Mouse (Mus musculus) left cerebral cortex, adult 9 months (tissue): ENCODE measurements at regions not wholly inside any gene's neighbourhood (a gene's known extent, or its start where the extent isn't known, plus 50 kb on each side); places are given as distances from the start of the nearest gene placed in this dataset.

Experiments
- DNase-seq, 2 experiments: peaks; one replicate each; pipeline ENCODE4 v3.0.0; 2022; ENCODE audit warnings: low spot score in 2 of 2

- DNase-seq = no peak
These were observed 394.7 kb downstream of the 4933405O20Rik start for GRCm38 (mm10) chr7:50993707-50994106.

- no peak for DNase-seq
These were observed 443.1 kb downstream of the 4933405O20Rik start for GRCm38 (mm10) chr7:51041899-51042667.

GRCm38 (mm10) chr7:51051496-51051895 lies 452.5 kb downstream of the 4933405O20Rik start:
- DNase-seq = no peak

- DNase-seq = no peak
These were observed 442.5 kb upstream of the Ano5 start for GRCm38 (mm10) chr7:51068376-51068775.

GRCm38 (mm10) chr7:51093774-51094173 lies 417.1 kb upstream of the Ano5 start:
- DNase-seq = peak in 1 of 2 experiments; percentile 5

- DNase-seq = no peak
These were observed 409.7 kb upstream of the Ano5 start for GRCm38 (mm10) chr7:51101166-51101565.

- no peak for DNase-seq
These were observed 370.0 kb upstream of the Ano5 start for GRCm38 (mm10) chr7:51140796-51141195.

- DNase-seq = no peak
These were observed 335.6 kb upstream of the Ano5 start for GRCm38 (mm10) chr7:51175211-51175610.

- no peak for DNase-seq
These were observed 295.2 kb upstream of the Ano5 start for GRCm38 (mm10) chr7:51215487-51216232.

- no peak for DNase-seq
These were observed 294.6 kb upstream of the Ano5 start for GRCm38 (mm10) chr7:51216233-51216605.

- no peak for DNase-seq
These were observed 289.5 kb upstream of the Ano5 start for GRCm38 (mm10) chr7:51221351-51221750.

- no peak for DNase-seq
These were observed 289.0 kb upstream of the Ano5 start for GRCm38 (mm10) chr7:51221806-51222205.

GRCm38 (mm10) chr7:51227136-51227535 lies 283.7 kb upstream of the Ano5 start:
- peak in 1 of 2 experiments; percentile 30 for DNase-seq

GRCm38 (mm10) chr7:51234616-51235015 lies 276.2 kb upstream of the Ano5 start:
- DNase-seq = no peak

- DNase-seq = no peak
These were observed 263.1 kb upstream of the Ano5 start for GRCm38 (mm10) chr7:51247695-51248094.

GRCm38 (mm10) chr7:51254461-51254860 lies 256.4 kb upstream of the Ano5 start:
- DNase-seq = no peak

- no peak for DNase-seq
These were observed 251.5 kb upstream of the Ano5 start for GRCm38 (mm10) chr7:51259160-51259831.

GRCm38 (mm10) chr7:51264166-51264565 lies 246.7 kb upstream of the Ano5 start:
- no peak for DNase-seq

- peak in 1 of 2 experiments; percentile 69 for DNase-seq
These were observed 244.9 kb upstream of the Ano5 start for GRCm38 (mm10) chr7:51265896-51266295.

- DNase-seq = no peak
These were observed 243.9 kb upstream of the Ano5 start for GRCm38 (mm10) chr7:51266879-51267278.

GRCm38 (mm10) chr7:51268743-51269142 lies 242.1 kb upstream of the Ano5 start:
- no peak for DNase-seq

- DNase-seq = peak in 1 of 2 experiments; percentile 49
These were observed 240.2 kb upstream of the Ano5 start for GRCm38 (mm10) chr7:51270531-51271090.
